ENCODE assay signal across 21 mouse cellular contexts in genomic region chr1:170562431-170562830, GRCm38 (mm10). TPM values are rescaled to one million over a fixed set of nuclear protein-coding genes. Genes with fewer than 3 reads are reported as not detected.
A peak's percentile ranks its signal among the peaks of the same experiment; 100 is the strongest.
DNase-seq lines count a peak whose midpoint lies in the region; ATAC-seq and TF ChIP-seq lines count a peak whose summit lies in the region.
"Had no signal": no experiment of that assay in that cellular context is flagged by ENCODE, and none has a peak within 500 bp of the region (broad histone marks: within the 10 kb centered on the region; RNA-seq: fewer than 3 reads in every experiment).

No protein-coding gene starts in this region.

- DNase-seq in ES-CJ7 (ENCODE audit: low read depth, low spot score) (peak; percentile 38), ES-E14 (ENCODE audit: low read depth, low spot score) (no peak), R1 (ENCODE audit: low read depth, low spot score) (peak; percentile 77)
- no peak for DNase-seq in liver, postnatal 0 days
- DNase-seq: adrenal gland, adult 2 months; adrenal gland, postnatal 10 days; adrenal gland, postnatal 25 days; cerebellum, adult 11-12 months; cerebellum, adult 2 months; cerebellum, adult 9-10 months; cerebellum, postnatal 10 days; cerebellum, postnatal 25 days; forebrain, postnatal 0 days had no signal

- no peaks in the 10 kb centered on the region for H3K4me1 ChIP-seq in ES-E14 (ENCODE audit: control insufficient read depth in 2 of 2, insufficient read depth in 2 of 2, low read length in 2 of 2, poor library complexity in 1 of 2)
- H3K4me1 ChIP-seq in liver, postnatal 0 days (ENCODE audit: insufficient read depth), result peaks cover 10% of the 10 kb centered on the region
- no peaks in the 10 kb centered on the region for H3K4me1 ChIP-seq in hindbrain, embryonic 16.5 days (ENCODE audit: control insufficient read depth, insufficient read depth, low read depth, low read length)
- H3K4me1 ChIP-seq: embryonic facial prominence, embryonic 10.5 days; embryonic facial prominence, embryonic 12.5 days; forebrain, embryonic 13.5 days; forebrain, embryonic 15.5 days had no signal

- ATAC-seq in liver, postnatal 0 days, result no peak
- ATAC-seq in CD4-positive, CD25-positive, alpha-beta regulatory T cell, adult 4 months, result no peak
- no peak for ATAC-seq in hindbrain, embryonic 16.5 days
- ATAC-seq: forebrain, embryonic 13.5 days; forebrain, embryonic 15.5 days; forebrain, postnatal 0 days had no signal

- no peaks in the 10 kb centered on the region for H3K9me3 ChIP-seq in ES-E14 (ENCODE audit: control insufficient read depth, insufficient read depth, low read depth, low read length)
- H3K9me3 ChIP-seq in liver, postnatal 0 days (ENCODE audit: low read length), result no peaks in the 10 kb centered on the region
- no peaks in the 10 kb centered on the region for H3K9me3 ChIP-seq in hindbrain, embryonic 16.5 days (ENCODE audit: control insufficient read depth, low read length)
- H3K9me3 ChIP-seq: embryonic facial prominence, embryonic 10.5 days; embryonic facial prominence, embryonic 12.5 days; forebrain, embryonic 13.5 days; forebrain, embryonic 15.5 days; G1E had no signal

- no peaks in the 10 kb centered on the region for H3K27me3 ChIP-seq in liver, postnatal 0 days (ENCODE audit: insufficient read depth, low read length)
- H3K27me3 ChIP-seq in hindbrain, embryonic 16.5 days (replicated peaks; ENCODE audit: control insufficient read depth, insufficient read depth, low read length), result no peaks in the 10 kb centered on the region
- H3K27me3 ChIP-seq: CH12.LX; embryonic facial prominence, embryonic 12.5 days; forebrain, embryonic 13.5 days; forebrain, embryonic 15.5 days had no signal

- H3K4me3 ChIP-seq in ES-E14 (ENCODE audit: insufficient read depth in 1 of 2, low read depth in 1 of 2, low read length in 2 of 2, poor library complexity in 1 of 2, severe bottlenecking in 1 of 2), result no peak overlapping the region
- H3K4me3 ChIP-seq in liver, postnatal 0 days (ENCODE audit: low read depth, low read length), result no peak overlapping the region
- no peak overlapping the region for H3K4me3 ChIP-seq in hindbrain, embryonic 16.5 days (ENCODE audit: low read length)
- H3K4me3 ChIP-seq: embryonic facial prominence, embryonic 10.5 days; embryonic facial prominence, embryonic 12.5 days; forebrain, embryonic 13.5 days; forebrain, embryonic 15.5 days had no signal

- no peak for TF ChIP-seq CTCF in liver, postnatal 0 days (IDR thresholded peaks at IDR 0.05; ENCODE audit: low read depth)

- H3K9ac ChIP-seq in ES-E14 (ENCODE audit: insufficient read depth, low read depth, low read length, poor library complexity, severe bottlenecking), result no peak overlapping the region
- no peak overlapping the region for H3K9ac ChIP-seq in liver, postnatal 0 days (replicated peaks)
- H3K9ac ChIP-seq in hindbrain, embryonic 16.5 days (ENCODE audit: low read depth, low read length), result no peak overlapping the region
- H3K9ac ChIP-seq: embryonic facial prominence, embryonic 12.5 days; forebrain, embryonic 13.5 days; forebrain, embryonic 15.5 days; forebrain, postnatal 0 days had no signal

- in situ Hi-C loops in ES-E14 (cut with MboI; ENCODE audit: low sequenced_read_pairs in 2 of 2, unreplicated experiment in 2 of 2), result no loop called here

- H3K27ac ChIP-seq in ES-E14 (ENCODE audit: insufficient read depth, low read depth, low read length, poor library complexity, severe bottlenecking), result no peak overlapping the region
- H3K27ac ChIP-seq in liver, postnatal 0 days (ENCODE audit: low read depth), result no peak overlapping the region
- H3K27ac ChIP-seq in hindbrain, embryonic 16.5 days (ENCODE audit: low read depth, low read length), result no peak overlapping the region
- H3K27ac ChIP-seq: embryonic facial prominence, embryonic 10.5 days; embryonic facial prominence, embryonic 12.5 days; forebrain, embryonic 13.5 days; forebrain, embryonic 15.5 days had no signal

- WGBS in liver, postnatal 0 days (ENCODE audit: insufficient replicate concordance), result 61% methylated on average over 1 of the region's 1 CpGs
- whole genome bisulfite sequencing in hindbrain, embryonic 16.5 days, result 94% methylated on average over 1 of the region's 1 CpGs

- no peaks in the 10 kb centered on the region for H3K36me3 ChIP-seq in ES-E14 (ENCODE audit: control insufficient read depth, insufficient read depth, low read length, poor library complexity, severe bottlenecking)
- H3K36me3 ChIP-seq in liver, postnatal 0 days (replicated peaks; ENCODE audit: insufficient read depth, low read length), result no peaks in the 10 kb centered on the region
- no peaks in the 10 kb centered on the region for H3K36me3 ChIP-seq in hindbrain, embryonic 16.5 days (ENCODE audit: control insufficient read depth, insufficient read depth, low read length)
- H3K36me3 ChIP-seq: embryonic facial prominence, embryonic 10.5 days; embryonic facial prominence, embryonic 12.5 days; forebrain, embryonic 15.5 days; G1E had no signal

- no peak for TF ChIP-seq EP300 in liver, postnatal 0 days (IDR thresholded peaks at IDR 0.05; ENCODE audit: low read depth)

- no peak overlapping the region for H3K4me2 ChIP-seq in liver, postnatal 0 days (ENCODE audit: low read depth, low read length)
- H3K4me2 ChIP-seq in hindbrain, embryonic 16.5 days (ENCODE audit: low read length), result no peak overlapping the region
- H3K4me2 ChIP-seq: embryonic facial prominence, embryonic 12.5 days; forebrain, embryonic 13.5 days; forebrain, embryonic 15.5 days had no signal

TF ChIP-seq in ES-E14, 5 proteins besides CTCF, POLR2A, EP300 and RAD21:
- TF ChIP-seq MAFK (IDR thresholded peaks at IDR 0.05; ENCODE audit: insufficient read depth, low read depth, low read length) (0 out of 2 replicates have a peak, but pooled peaks have one; percentile 22), HCFC1 (IDR thresholded peaks at IDR 0.05; ENCODE audit: borderline replicate concordance, insufficient read depth, low read length) (no peak), CHD2 (IDR thresholded peaks at IDR 0.05; ENCODE audit: low read depth, low read length) (0 out of 2 replicates have a peak, but pooled peaks have one; percentile 14)
TF ChIP-seq in ES-E14: peak in this region for 2.

RNA-seq across cellular contexts. Expression of gene Nos1ap, which starts 27.2 kb away (rescaled TPM):
- 0.49 and 0.53 TPM in 2 replicates for total RNA-seq in ES-E14 (2012; rRNA removed)
- polyA plus RNA-seq in liver, postnatal 0 days (2015; fragmentation: Nextera tagmentation; extraction: Ambion mirVana), result 6.0 and 6.5 TPM in 2 replicates
- under 1 TPM; 0.19 to 0.29 TPM for polyA plus RNA-seq in CD4-positive, CD25-positive, alpha-beta regulatory T cell, adult 4 months (2017; shearing (Covaris generic))
- polyA plus RNA-seq in hindbrain, embryonic 16.5 days (2015; fragmentation: Nextera tagmentation; extraction: Ambion mirVana), result 14.8 and 17.1 TPM in 2 replicates
- total RNA-seq: CH12.LX had no signal

Comparison
In these comparisons a context has a peak if more than half of its experiments do, and no peak if none do; other contexts are left out.
1. DNase-seq: peak in ES-CJ7 (single experiment) and R1 (single experiment); none in ES-E14 (single experiment) and liver, postnatal 0 days (single experiment).